Mouse (Mus musculus) CH12.LX (cell line): ENCODE results near the gene Nom1. TPM values are rescaled to one million over a fixed set of nuclear protein-coding genes. Genes with fewer than 3 reads are reported as not detected.

Experiments used
- DNase-seq: peaks from one replicate; pipeline ENCODE4 v3.0.0-alpha.2; 2013; ENCODE audit errors: extremely low read depth
- H3K27ac ChIP-seq: 2 replicates; pipeline ENCODE4 v1.5.1; 2012; ENCODE audit warnings: low read depth, mild to moderate bottlenecking, control low read depth, moderate library complexity; ENCODE audit not compliant: insufficient read depth
- H3K27me3 ChIP-seq: replicated peaks from 2 replicates; pipeline ENCODE3; 2012; ENCODE audit warnings: inconsistent platforms
- H3K36me3 ChIP-seq, 2 experiments: replicated peaks in 1 of 2; 2 replicates each; pipeline versions ENCODE3 to v1.6.1; 2012; ENCODE audit warnings: inconsistent platforms in 1 of 2, low read length in 1 of 2, mild to moderate bottlenecking in 1 of 2, mixed read lengths in 1 of 2, moderate library complexity in 1 of 2; ENCODE audit not compliant: control insufficient read depth in 1 of 2, insufficient read depth in 1 of 2
- H3K4me1 ChIP-seq, 2 experiments: 2 replicates each; pipeline ENCODE4 v1.6.1; 2012; ENCODE audit warnings: inconsistent platforms in 1 of 2, moderate library complexity in 1 of 2; ENCODE audit not compliant: insufficient read depth in 2 of 2, control insufficient read depth in 1 of 2
- H3K4me2 ChIP-seq: 2 replicates; pipeline ENCODE4 v1.6.1; 2012; ENCODE audit warnings: low read depth, mild to moderate bottlenecking, control low read depth; ENCODE audit not compliant: poor library complexity, insufficient read depth, severe bottlenecking
- H3K4me3 ChIP-seq, 3 experiments: fragments of 150-350 bp in 1 of 3; sonication (generic) in 1 of 3; replicated peaks in 1 of 3; 2 replicates each; pipeline versions ENCODE3 to v1.5.1; 2011 to 2012; ENCODE audit warnings: low read depth in 2 of 3, low read length in 2 of 3, mild to moderate bottlenecking in 2 of 3, moderate library complexity in 2 of 3, control low read depth in 1 of 3, improper control_type of control experiment in 1 of 3, inconsistent platforms in 1 of 3, mixed read lengths in 1 of 3; ENCODE audit not compliant: poor library complexity in 1 of 3
- H3K79me2 ChIP-seq: replicated peaks from 2 replicates; pipeline ENCODE4 v1.6.1; 2012; ENCODE audit warnings: mild to moderate bottlenecking, moderate library complexity; ENCODE audit not compliant: control insufficient read depth, poor library complexity, insufficient read depth, severe bottlenecking; ENCODE audit errors: extremely low read depth
- H3K9ac ChIP-seq: 2 replicates; pipeline ENCODE4 v1.6.1; 2012; ENCODE audit warnings: low read depth, mild to moderate bottlenecking, control low read depth, moderate library complexity; ENCODE audit not compliant: insufficient read depth
- H3K9me3 ChIP-seq: replicated peaks from 2 replicates; pipeline ENCODE3; 2012; ENCODE audit warnings: low read length, inconsistent platforms, mixed read lengths
- BHLHE40 ChIP-seq: IDR thresholded peaks from 2 replicates; pipeline ENCODE4 v1.6.1; 2011; ENCODE audit warnings: mild to moderate bottlenecking, low read depth, low read length, improper control_type of control experiment
- CHD2 ChIP-seq: IDR thresholded peaks from 2 replicates; pipeline ENCODE4 v1.6.1; 2011; ENCODE audit warnings: low read length, improper control_type of control experiment
- CTCF ChIP-seq, 2 experiments: IDR thresholded peaks in 1 of 2; conservative IDR thresholded peaks in 1 of 2; 2 replicates each; pipeline ENCODE4 v1.5.1; 2011 to 2012; ENCODE audit warnings: low read depth in 2 of 2, low read length in 2 of 2, improper control_type of control experiment in 1 of 2, inconsistent platforms in 1 of 2, mild to moderate bottlenecking in 1 of 2, moderate library complexity in 1 of 2
- ELF1 ChIP-seq: IDR thresholded peaks from 2 replicates; pipeline ENCODE4 v1.6.1; 2014; ENCODE audit warnings: low read depth, mild to moderate bottlenecking, inconsistent platforms, low read length, improper control_type of control experiment
- EP300 ChIP-seq: IDR thresholded peaks from 2 replicates; pipeline ENCODE4 v1.6.1; 2011; ENCODE audit warnings: low read length, improper control_type of control experiment
- ETS1 ChIP-seq: conservative IDR thresholded peaks from 2 replicates; pipeline ENCODE4 v1.6.1; 2012; ENCODE audit warnings: low read depth, mild to moderate bottlenecking, inconsistent platforms, low read length, improper control_type of control experiment, moderate library complexity
- GABPA ChIP-seq: IDR thresholded peaks from 2 replicates; pipeline ENCODE4 v1.6.1; 2012; ENCODE audit warnings: low read depth, low read length, improper control_type of control experiment, inconsistent platforms; ENCODE audit not compliant: insufficient replicate concordance
- HCFC1 ChIP-seq: IDR thresholded peaks from 2 replicates; pipeline ENCODE4 v1.6.1; 2012; ENCODE audit warnings: low read depth, mild to moderate bottlenecking, inconsistent platforms, low read length, improper control_type of control experiment
- JUN ChIP-seq: IDR thresholded peaks from 2 replicates; pipeline ENCODE4 v1.6.1; 2011; ENCODE audit warnings: low read depth, mild to moderate bottlenecking, low read length, improper control_type of control experiment, moderate library complexity; ENCODE audit not compliant: insufficient read depth
- JUND ChIP-seq: conservative IDR thresholded peaks from 2 replicates; pipeline ENCODE4 v1.6.1; 2011; ENCODE audit warnings: low read depth, low read length, improper control_type of control experiment
- KAT2A ChIP-seq: IDR thresholded peaks from 2 replicates; pipeline ENCODE4 v1.6.1; 2012; ENCODE audit warnings: low read length, improper control_type of control experiment, inconsistent platforms; ENCODE audit not compliant: insufficient replicate concordance
- MAX ChIP-seq: IDR thresholded peaks from 2 replicates; pipeline ENCODE4 v1.6.1; 2011; ENCODE audit warnings: low read length, improper control_type of control experiment
- MAZ ChIP-seq: IDR thresholded peaks from 2 replicates; pipeline ENCODE4 v1.6.1; 2012; ENCODE audit warnings: low read depth, mild to moderate bottlenecking, inconsistent platforms, low read length, improper control_type of control experiment, moderate library complexity
- MXI1 ChIP-seq: IDR thresholded peaks from 2 replicates; pipeline ENCODE4 v1.6.1; 2011; ENCODE audit warnings: mild to moderate bottlenecking, low read depth, low read length, improper control_type of control experiment
- MYC ChIP-seq: IDR thresholded peaks from 2 replicates; pipeline ENCODE4 v1.6.1; 2011; ENCODE audit warnings: low read depth, mild to moderate bottlenecking, improper control_type of control experiment, low read length
- NELFE ChIP-seq: IDR thresholded peaks from 2 replicates; pipeline ENCODE4 v1.6.1; 2011; ENCODE audit warnings: low read depth, low read length, improper control_type of control experiment
- NRF1 ChIP-seq: IDR thresholded peaks from 2 replicates; pipeline ENCODE4 v1.6.1; 2014; ENCODE audit warnings: low read depth, mild to moderate bottlenecking, inconsistent platforms, low read length, improper control_type of control experiment, moderate library complexity
- PAX5 ChIP-seq: IDR thresholded peaks from 2 replicates; pipeline ENCODE4 v1.6.1; 2012; ENCODE audit warnings: low read length, inconsistent platforms, mixed read lengths
- POLR2AphosphoS2 ChIP-seq: IDR thresholded peaks from 2 replicates; pipeline ENCODE4 v1.6.1; 2011; ENCODE audit warnings: low read depth, low read length, improper control_type of control experiment
- RAD21 ChIP-seq: IDR thresholded peaks from 2 replicates; pipeline ENCODE4 v1.6.1; 2011; ENCODE audit warnings: low read depth, mild to moderate bottlenecking, low read length, improper control_type of control experiment, moderate library complexity
- RCOR1 ChIP-seq: conservative IDR thresholded peaks from 2 replicates; pipeline ENCODE4 v1.6.1; 2012; ENCODE audit warnings: low read depth, mild to moderate bottlenecking, inconsistent platforms, low read length, improper control_type of control experiment
- SIN3A ChIP-seq: IDR thresholded peaks from 2 replicates; pipeline ENCODE4 v1.6.1; 2012; ENCODE audit warnings: low read length, improper control_type of control experiment, inconsistent platforms
- SMC3 ChIP-seq: IDR thresholded peaks from 2 replicates; pipeline ENCODE4 v1.6.1; 2011; ENCODE audit warnings: low read depth, low read length, improper control_type of control experiment
- TCF12 ChIP-seq: IDR thresholded peaks from 2 replicates; pipeline ENCODE4 v1.6.1; 2014; ENCODE audit warnings: low read depth, mild to moderate bottlenecking, inconsistent platforms, low read length, improper control_type of control experiment
- USF2 ChIP-seq: conservative IDR thresholded peaks from 2 replicates; pipeline ENCODE4 v1.6.1; 2011; ENCODE audit warnings: low read depth, low read length, improper control_type of control experiment
- ZC3H11A ChIP-seq: IDR thresholded peaks from 2 replicates; pipeline ENCODE4 v1.6.1; 2012; ENCODE audit warnings: low read depth, mild to moderate bottlenecking, inconsistent platforms, low read length, improper control_type of control experiment
- ZKSCAN1 ChIP-seq: IDR thresholded peaks from 2 replicates; pipeline ENCODE4 v1.6.1; 2012; ENCODE audit warnings: low read depth, inconsistent platforms, low read length, improper control_type of control experiment, borderline replicate concordance
- ZMIZ1 ChIP-seq: IDR thresholded peaks from 2 replicates; pipeline ENCODE4 v1.6.1; 2012; ENCODE audit warnings: low read depth, mild to moderate bottlenecking, inconsistent platforms, low read length, improper control_type of control experiment
- ZNF384 ChIP-seq: IDR thresholded peaks from 2 replicates; pipeline ENCODE4 v1.6.1; 2012; ENCODE audit warnings: low read depth, low read length, improper control_type of control experiment, inconsistent platforms
- dilution Hi-C: fragments of 300-500 bp; cut with MboI; formaldehyde crosslinking; loops from 2 replicates; pipeline ENCODE4 v1.14.3; 2020; ENCODE audit warnings: low sequenced_read_pairs; ENCODE audit not compliant: extremely low pct_unique_long_range_greater_than_20kb, extremely low pct_ligation_motif_present
- in situ Hi-C: fragments of 300-500 bp; cut with MboI; formaldehyde crosslinking; loops from 3 replicates; pipeline ENCODE4 v1.14.3; 2019; ENCODE audit warnings: low sequenced_read_pairs, low pct_ligation_motif_present, low pct_unique_long_range_greater_than_20kb, mixed read lengths
- polyA plus RNA-seq: library from polyadenylated mRNA; unstranded; fragments of >175 nt; gene quantifications from 2 replicates; pipeline ENCODE4 v1.2.1, GENCODE M21; 2012; ENCODE audit warnings: low read depth; ENCODE audit not compliant: insufficient read length
- total RNA-seq, 2 experiments: library from RNA; depleted of rRNA; stranded (reverse); fragments of 300-350 nt in 1 of 2; fragments of >200 nt in 1 of 2; gene quantifications; 2 replicates each; pipeline ENCODE4 v1.2.3; 2012 to 2014

Gene Nom1
- total and polyA plus RNA-seq, 3 experiments, result 23.7 to 30.6 (median 28.6) TPM

GRCm38 (mm10) chr5:29398427-29398826 lies 36.0 kb upstream of the Nom1 start (continued):
- no peak for TF ChIP-seq EP300
- TF ChIP-seq, all 38 proteins: peak for 0

GRCm38 (mm10) chr5:29410854-29411253 lies 23.6 kb upstream of the Nom1 start:
- Histone ChIP-seq H3K27ac (no peak overlapping the region), H3K36me3 (no peaks in the 10 kb centered on the region), H3K79me2 (no peaks in the 10 kb centered on the region), H3K4me1 (no peaks in the 10 kb centered on the region), H3K9me3 (no peaks in the 10 kb centered on the region), H3K9ac (no peak overlapping the region), H3K4me2 (no peak overlapping the region), H3K27me3 (no peaks in the 10 kb centered on the region), H3K4me3 (no peak overlapping the region)
- dilution Hi-C loops (no loop called here), in situ Hi-C loops (loop anchor here (25.0 kb wide), 1 partner anchor 676 kb away; no protein-coding TSS in a partner anchor)
- TF ChIP-seq CHD2 (no peak), ETS1 (no peak), USF2 (no peak), MAX (no peak), HCFC1 (no peak), KAT2A (no peak), RCOR1 (no peak), BHLHE40 (no peak), TCF12 (no peak), ZKSCAN1 (no peak), MAZ (no peak), JUN (no peak), MXI1 (no peak), JUND (no peak), ELF1 (no peak), ZC3H11A (no peak), ZMIZ1 (no peak), MYC (no peak), GABPA (no peak)
- no peak for DNase-seq

- Histone ChIP-seq H3K27ac (no peak overlapping the region), H3K27me3 (no peaks in the 10 kb centered on the region), H3K79me2 (no peaks in the 10 kb centered on the region), H3K9me3 (no peaks in the 10 kb centered on the region), H3K4me3 (no peak overlapping the region), H3K36me3 (no peaks in the 10 kb centered on the region), H3K9ac (no peak overlapping the region), H3K4me1 (no peaks in the 10 kb centered on the region), H3K4me2 (no peak overlapping the region)
- no peak for DNase-seq
- in situ Hi-C loops, result loop anchor here (25.0 kb wide), 1 partner anchor 674 kb away; no protein-coding TSS in a partner anchor
- TF ChIP-seq ZNF384, result no peak
- TF ChIP-seq ETS1, result no peak
- no peak for TF ChIP-seq MXI1
- TF ChIP-seq NRF1, result no peak
- no peak for TF ChIP-seq USF2
- no peak for TF ChIP-seq JUND
- no peak for TF ChIP-seq POLR2AphosphoS2
- TF ChIP-seq SIN3A, result no peak
- no peak for TF ChIP-seq JUN
- TF ChIP-seq PAX5, result no peak
- TF ChIP-seq NELFE, result no peak
- peak in 1 of 2 experiments; percentile 49; a peak in 2 of 4 replicates for TF ChIP-seq CTCF (conservative IDR thresholded peaks at IDR 0.05 in 1 of 2, IDR thresholded peaks at IDR 0.05 in 1 of 2; ENCODE audit: low read depth in 2 of 2, low read length in 2 of 2)
- no peak for TF ChIP-seq KAT2A
- TF ChIP-seq RAD21, result peak; percentile 16
- peak; percentile 42 for TF ChIP-seq SMC3
- dilution Hi-C loops, result no loop called here
Observed at GRCm38 (mm10) chr5:29413041-29413440, 21.4 kb upstream of the Nom1 start.
